Mouse (Mus musculus) limb, embryonic 10.5 days (tissue): ENCODE results near the gene Itpk1. TPM values are rescaled to one million over a fixed set of nuclear protein-coding genes. Genes with fewer than 3 reads are reported as not detected.

Experiments
- DNase-seq: peaks from one replicate; pipeline ENCODE4 v3.0.0-alpha.2; 2017; ENCODE audit warnings: low spot score
- H3K27ac ChIP-seq: fragments of 300-500 bp; sonication (generic); 2 replicates; pipeline ENCODE4 v1.5.1; 2016; ENCODE audit warnings: mild to moderate bottlenecking
- H3K27me3 ChIP-seq: fragments of 300-500 bp; sonication (generic); 2 replicates; pipeline ENCODE4 v1.6.1; 2016; ENCODE audit warnings: low read depth, mild to moderate bottlenecking; ENCODE audit not compliant: poor library complexity, severe bottlenecking
- H3K36me3 ChIP-seq: fragments of 300-500 bp; sonication (generic); 2 replicates; pipeline ENCODE4 v1.6.1; 2016; ENCODE audit warnings: mild to moderate bottlenecking, moderate library complexity
- H3K4me1 ChIP-seq: fragments of 300-500 bp; sonication (generic); 2 replicates; pipeline ENCODE4 v1.6.1; 2016
- H3K4me3 ChIP-seq: fragments of 300-500 bp; sonication (generic); 2 replicates; pipeline ENCODE4 v1.5.1; 2016; ENCODE audit warnings: mild to moderate bottlenecking, moderate library complexity
- H3K9me3 ChIP-seq: fragments of 300-500 bp; sonication (generic); replicated peaks from 2 replicates; pipeline ENCODE4 v1.6.1; 2016; ENCODE audit warnings: mild to moderate bottlenecking
- WGBS: fragments of 180-500 bp; shearing (Covaris S2); methylation state at CpG from one replicate; pipeline ENCODE4 v1.1.7; 2016; 5-methylcytosine and 5-hydroxymethylcytosine counted together
- polyA plus RNA-seq: library from polyadenylated mRNA; unstranded; fragments of >200 nt; fragmentation: Nextera tagmentation; extraction: Ambion mirVana; gene quantifications from 2 replicates; pipeline ENCODE4 v1.2.1, GENCODE M21; 2016

The Itpk1 gene
- polyA plus RNA-seq = 9.7 and 11.0 TPM in 2 replicates

DNA sequence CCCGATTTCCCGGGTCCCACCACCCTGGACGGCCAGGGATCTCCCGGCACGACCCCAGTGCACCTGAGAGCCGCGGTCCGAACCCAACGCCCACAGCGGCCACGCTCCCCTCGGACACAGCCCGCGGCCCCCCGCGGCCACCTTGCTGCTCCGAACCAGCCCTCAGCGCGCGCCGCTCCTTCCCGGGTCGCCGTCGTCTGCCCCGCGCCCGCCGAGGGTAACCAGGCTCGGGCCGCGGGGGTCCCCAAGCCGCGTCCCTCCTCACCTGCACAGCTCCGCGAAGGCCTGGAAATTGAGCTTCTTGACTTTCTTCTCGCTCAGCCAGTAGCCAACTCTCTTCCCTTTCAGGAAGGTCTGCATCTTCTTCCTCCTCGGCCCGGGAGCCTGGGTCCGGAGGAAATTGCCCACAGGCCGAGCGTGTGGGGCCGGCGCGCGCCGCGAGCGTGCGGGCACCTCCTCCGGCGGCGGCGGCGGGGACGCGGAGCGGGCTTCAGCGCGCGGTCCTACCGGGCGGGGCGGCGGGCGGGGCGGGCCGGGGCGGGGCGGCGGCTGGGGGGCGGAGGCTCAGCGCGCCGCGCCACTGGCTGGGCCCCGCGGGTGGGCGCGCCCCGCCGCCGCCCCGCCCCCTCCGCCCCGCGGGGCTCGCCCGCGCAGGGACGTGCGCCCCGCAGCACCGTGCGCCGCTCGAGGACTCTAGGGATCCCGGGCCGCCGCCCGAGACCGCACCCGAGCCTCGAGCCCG, at the start of gene Itpk1:
Gene Itpk1 (minus strand): TSS at position 474 of the 742 bp plus-strand sequence.
- Histone ChIP-seq H3K4me1 (peaks cover 52% of the 10 kb centered on the region), H3K27me3 (peaks cover 19% of the 10 kb centered on the region; the same call in 1 of the 2 replicates), H3K36me3 (no peaks in the 10 kb centered on the region), H3K27ac (peak within 1 kb of the TSS; percentile 90), H3K4me3 (peak within 1 kb of the TSS; percentile 80), H3K9me3 (no peaks in the 10 kb centered on the region)
- DNase-seq = peak; percentile 76
- 1% methylated on average over 103 of the region's 105 CpGs for WGBS

DNA sequence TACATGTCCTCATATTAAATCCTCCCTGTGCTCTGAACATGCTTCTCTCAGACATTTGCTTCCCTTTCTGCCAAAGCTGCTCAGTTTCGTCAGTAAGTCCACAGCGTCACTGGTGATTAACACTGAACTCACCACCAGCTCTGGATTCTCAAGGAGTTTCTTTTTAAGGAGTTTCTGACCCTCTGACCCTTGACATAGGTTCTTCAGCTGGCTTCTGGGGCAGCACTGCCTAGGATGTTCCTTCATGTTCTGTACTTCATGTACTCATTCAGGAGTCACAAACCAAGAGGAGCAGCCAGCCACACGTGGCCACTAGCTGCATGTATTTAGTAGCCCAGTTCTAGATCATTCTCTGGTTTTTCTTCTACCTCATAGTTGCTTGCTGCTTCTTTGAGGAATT, 43.5 kb upstream of the Itpk1 start:
- Histone ChIP-seq H3K27ac (no peak overlapping the region), H3K4me1 (peaks cover 11% of the 10 kb centered on the region), H3K4me3 (no peak overlapping the region), H3K9me3 (no peaks in the 10 kb centered on the region), H3K36me3 (peaks cover 41% of the 10 kb centered on the region), H3K27me3 (no peaks in the 10 kb centered on the region)
- 92% methylated on average over 3 of the region's 3 CpGs for WGBS
- no peak for DNase-seq

DNA sequence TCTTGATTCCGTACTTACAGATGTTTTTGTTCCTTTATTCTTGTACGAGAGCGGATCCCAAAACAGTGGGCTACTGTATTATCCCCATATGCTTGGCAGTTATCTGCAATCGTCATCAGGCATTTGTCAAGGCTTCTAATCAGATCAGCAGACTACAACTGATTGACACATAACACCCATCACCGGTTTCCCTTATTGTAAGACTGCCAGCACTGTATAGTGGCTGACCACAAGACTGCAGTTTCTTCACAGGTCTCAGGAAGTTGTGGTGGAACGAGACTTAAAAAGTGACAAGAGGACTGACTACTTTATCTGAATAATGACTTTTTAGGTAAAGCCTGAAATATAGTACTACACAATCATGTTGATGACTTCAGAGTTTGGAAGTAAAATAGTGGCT, 40.1 kb upstream of the Itpk1 start:
- Histone ChIP-seq H3K4me3 (peak overlapping the region; percentile 81), H3K27me3 (no peaks in the 10 kb centered on the region), H3K27ac (no peak overlapping the region), H3K4me1 (peaks cover 22% of the 10 kb centered on the region), H3K9me3 (no peaks in the 10 kb centered on the region), H3K36me3 (peaks cover 43% of the 10 kb centered on the region)
- DNase-seq = no peak
- 74% methylated on average over 6 of the region's 6 CpGs for WGBS

GRCm38 (mm10) chr12:102743589-102744574, 39.2 kb upstream of the Itpk1 start, which contains the start of the genes Moap1 and Tmem251:
TSS of gene Moap1 (minus strand) at chr12:102743661.
TSS of gene Tmem251 (plus strand) at chr12:102743762.
- Histone ChIP-seq H3K36me3 (peaks cover 36% of the 10 kb centered on the region), H3K27ac (peak within 1 kb of the TSS; percentile 91), H3K27me3 (no peaks in the 10 kb centered on the region), H3K9me3 (no peaks in the 10 kb centered on the region), H3K4me1 (peaks cover 22% of the 10 kb centered on the region), H3K4me3 (peak within 1 kb of the TSS; percentile 81)
- WGBS = under 1% methylated on average over 63 of the region's 63 CpGs
- DNase-seq = peak; percentile 95

GRCm38 (mm10) chr12:102743036-102743588, 38.4 kb upstream of the Itpk1 start:
- Histone ChIP-seq H3K4me3 (peak overlapping the region; percentile 81), H3K27me3 (no peaks in the 10 kb centered on the region), H3K9me3 (no peaks in the 10 kb centered on the region), H3K36me3 (peaks cover 29% of the 10 kb centered on the region), H3K4me1 (peaks cover 22% of the 10 kb centered on the region), H3K27ac (peak overlapping the region; percentile 91)
- under 1% methylated on average over 33 of the region's 33 CpGs for WGBS
- DNase-seq = no peak

DNA sequence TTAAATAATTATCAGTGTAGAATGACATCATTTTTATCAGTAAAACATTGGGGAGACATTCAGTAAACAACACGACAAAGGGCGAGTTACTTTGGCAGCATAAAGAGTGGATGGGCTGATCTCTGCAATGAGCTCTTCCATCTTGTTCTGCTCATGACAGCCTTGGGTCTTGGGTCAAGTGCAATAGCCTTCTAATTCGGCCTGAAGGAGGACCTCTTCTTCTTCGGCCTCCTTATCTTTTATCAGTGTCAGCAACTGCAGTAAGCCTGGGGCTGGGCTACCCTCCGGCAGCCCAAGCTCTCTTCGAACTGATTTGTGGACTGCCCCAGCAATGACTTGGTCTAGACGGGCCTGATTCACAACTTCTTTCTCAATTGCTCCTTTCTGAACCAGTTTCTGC, 37.3 kb upstream of the Itpk1 start:
- Histone ChIP-seq H3K4me1 (peaks cover 22% of the 10 kb centered on the region), H3K9me3 (no peaks in the 10 kb centered on the region), H3K27me3 (no peaks in the 10 kb centered on the region), H3K27ac (no peak overlapping the region), H3K4me3 (no peak overlapping the region), H3K36me3 (peaks cover 18% of the 10 kb centered on the region)
- WGBS = 86% methylated on average over 7 of the region's 7 CpGs
- no peak for DNase-seq

DNA sequence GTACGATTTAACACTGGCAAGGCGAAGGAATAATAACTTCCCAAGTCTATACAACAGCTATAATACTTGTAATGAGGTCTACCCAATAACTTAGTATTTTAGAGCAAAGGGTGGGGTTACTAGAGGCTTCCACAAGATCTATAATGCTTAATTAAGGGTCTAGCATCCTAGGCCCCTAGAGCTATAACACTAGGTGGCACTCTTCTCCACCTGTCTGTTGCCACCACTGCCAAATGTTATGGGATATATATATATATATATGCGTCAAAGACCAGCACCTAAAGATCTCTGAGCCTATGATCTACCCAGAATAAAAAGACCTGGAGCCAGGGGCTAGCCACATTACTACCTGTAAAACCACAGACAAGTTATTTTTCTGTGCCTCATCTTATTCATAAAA, 35.6 kb upstream of the Itpk1 start:
- 64% methylated on average over 3 of the region's 3 CpGs for WGBS

GRCm38 (mm10) chr12:102739096-102739495, 34.4 kb upstream of the Itpk1 start:
- no peak for DNase-seq
- 87% methylated on average over 5 of the region's 5 CpGs for WGBS

More for the DNA sequence above, 35.6 kb upstream of the Itpk1 start:
- H3K4me1 ChIP-seq = peaks cover 22% of the 10 kb centered on the region
- DNase-seq = no peak
- no peak overlapping the region for H3K4me3 ChIP-seq
- no peaks in the 10 kb centered on the region for H3K9me3 ChIP-seq
- peaks cover 12% of the 10 kb centered on the region for H3K36me3 ChIP-seq
- no peak overlapping the region for H3K27ac ChIP-seq
- no peaks in the 10 kb centered on the region for H3K27me3 ChIP-seq

GRCm38 (mm10) chr12:102733381-102733780, 28.7 kb upstream of the Itpk1 start:
- WGBS = 16% methylated on average over 5 of the region's 5 CpGs
- Histone ChIP-seq H3K9me3 (no peaks in the 10 kb centered on the region), H3K27me3 (no peaks in the 10 kb centered on the region), H3K4me1 (peaks cover 35% of the 10 kb centered on the region), H3K4me3 (no peak overlapping the region), H3K27ac (no peak overlapping the region), H3K36me3 (no peaks in the 10 kb centered on the region)
- peak; percentile 81 for DNase-seq

More at GRCm38 (mm10) chr12:102739096-102739495, 34.4 kb upstream of the Itpk1 start:
- Histone ChIP-seq H3K9me3 (no peaks in the 10 kb centered on the region), H3K4me3 (no peak overlapping the region), H3K27me3 (no peaks in the 10 kb centered on the region), H3K4me1 (peaks cover 13% of the 10 kb centered on the region), H3K27ac (no peak overlapping the region), H3K36me3 (peaks cover 12% of the 10 kb centered on the region)

- Histone ChIP-seq H3K27ac (peak overlapping the region; percentile 93), H3K4me3 (peak overlapping the region; percentile 39), H3K4me1 (peaks cover 37% of the 10 kb centered on the region), H3K36me3 (no peaks in the 10 kb centered on the region), H3K27me3 (no peaks in the 10 kb centered on the region), H3K9me3 (no peaks in the 10 kb centered on the region)
- DNase-seq = no peak
- WGBS = 41% methylated on average over 16 of the region's 16 CpGs
These were observed 26.3 kb upstream of the Itpk1 start for GRCm38 (mm10) chr12:102730798-102731619.

- Histone ChIP-seq H3K9me3 (no peaks in the 10 kb centered on the region), H3K4me3 (peak overlapping the region; percentile 39), H3K27me3 (no peaks in the 10 kb centered on the region), H3K4me1 (peaks cover 39% of the 10 kb centered on the region), H3K27ac (peak overlapping the region; percentile 93), H3K36me3 (no peaks in the 10 kb centered on the region)
- 33% methylated on average over 26 of the region's 26 CpGs for WGBS
- DNase-seq = peak; percentile 94
These were observed 25.4 kb upstream of the Itpk1 start for GRCm38 (mm10) chr12:102729855-102730797.
